Mouse (Mus musculus) limb, embryonic 15.5 days (tissue): ENCODE measurements at regions not wholly inside any gene's neighbourhood (a gene's known extent, or its start where the extent isn't known, plus 50 kb on each side); places are given as distances from the start of the nearest gene placed in this dataset.

ENCODE experiments used
- ATAC-seq: fragments of 200-750 bp; cut with Nextera tagmentation; 2 replicates; pipeline ENCODE4 v1.8.0; 2017; ENCODE audit warnings: low read depth, moderate TSS enrichment; ENCODE audit not compliant: insufficient number of reproducible peaks, low FRiP score, low TSS enrichment
- H3K27ac ChIP-seq: fragments of 300-500 bp; sonication (generic); 2 replicates; pipeline ENCODE4 v1.5.1; 2015; ENCODE audit warnings: moderate library complexity, mild to moderate bottlenecking, inconsistent platforms
- H3K27me3 ChIP-seq: fragments of 300-500 bp; sonication (generic); 2 replicates; pipeline ENCODE4 v1.6.1; 2015; ENCODE audit warnings: inconsistent platforms
- H3K36me3 ChIP-seq: fragments of 300-500 bp; sonication (generic); 2 replicates; pipeline ENCODE4 v1.6.1; 2015; ENCODE audit warnings: inconsistent platforms
- H3K4me1 ChIP-seq: fragments of 300-500 bp; sonication (generic); 2 replicates; pipeline ENCODE4 v1.6.1; 2015; ENCODE audit warnings: inconsistent platforms
- H3K4me2 ChIP-seq: fragments of 300-500 bp; sonication (generic); 2 replicates; pipeline ENCODE4 v1.6.1; 2015; ENCODE audit warnings: mild to moderate bottlenecking, inconsistent platforms
- H3K4me3 ChIP-seq: fragments of 300-500 bp; sonication (generic); 2 replicates; pipeline ENCODE4 v1.5.1; 2015; ENCODE audit warnings: mild to moderate bottlenecking, inconsistent platforms
- H3K9ac ChIP-seq: fragments of 300-500 bp; sonication (generic); 2 replicates; pipeline ENCODE4 v1.6.1; 2015; ENCODE audit warnings: inconsistent platforms
- H3K9me3 ChIP-seq: fragments of 300-500 bp; sonication (generic); 2 replicates; pipeline ENCODE4 v1.6.1; 2016; ENCODE audit warnings: inconsistent platforms
- WGBS: fragments of 180-500 bp; shearing (Covaris S2); methylation state at CpG from one replicate; pipeline ENCODE4 v1.1.7; 2015; 5-methylcytosine and 5-hydroxymethylcytosine counted together

- peak; percentile 48; the same call in 1 of the 2 replicates for ATAC-seq
- Histone ChIP-seq H3K27ac (no peak overlapping the region), H3K4me1 (peaks cover 8% of the 10 kb centered on the region; the same call in 1 of the 2 replicates), H3K36me3 (no peaks in the 10 kb centered on the region), H3K9me3 (no peaks in the 10 kb centered on the region), H3K4me3 (no peak overlapping the region), H3K27me3 (peaks cover 3% of the 10 kb centered on the region; the same call in 1 of the 2 replicates), H3K9ac (no peak overlapping the region), H3K4me2 (no peak overlapping the region)
- 76% methylated on average over 6 of the region's 6 CpGs for WGBS
These were observed 52.3 kb downstream of the Rplp1 start for GRCm38 (mm10) chr9:61862071-61862480.

- Histone ChIP-seq H3K4me3 (no peak overlapping the region), H3K36me3 (no peaks in the 10 kb centered on the region), H3K27ac (no peak overlapping the region), H3K9me3 (no peaks in the 10 kb centered on the region), H3K27me3 (peaks cover 3% of the 10 kb centered on the region; the same call in 1 of the 2 replicates), H3K4me1 (peaks cover 8% of the 10 kb centered on the region; the same call in 1 of the 2 replicates), H3K4me2 (no peak overlapping the region), H3K9ac (no peak overlapping the region)
- WGBS: 35% methylated on average over 2 of the region's 2 CpGs
- no peak for ATAC-seq
These were observed 54.2 kb downstream of the Rplp1 start for GRCm38 (mm10) chr9:61860147-61860546.

GRCm38 (mm10) chr9:61859438-61859837 is 54.9 kb downstream of the Rplp1 start:
- peaks cover 3% of the 10 kb centered on the region; the same call in 1 of the 2 replicates for H3K27me3 ChIP-seq
- H3K27ac ChIP-seq: no peak overlapping the region
- H3K9ac ChIP-seq: no peak overlapping the region
- H3K4me1 ChIP-seq: peaks cover 8% of the 10 kb centered on the region
- H3K4me3 ChIP-seq: no peak overlapping the region
- no peaks in the 10 kb centered on the region for H3K9me3 ChIP-seq
- no peak for ATAC-seq
- 13% methylated on average over 6 of the region's 6 CpGs for WGBS
- H3K36me3 ChIP-seq: no peaks in the 10 kb centered on the region
- no peak overlapping the region for H3K4me2 ChIP-seq

DNA sequence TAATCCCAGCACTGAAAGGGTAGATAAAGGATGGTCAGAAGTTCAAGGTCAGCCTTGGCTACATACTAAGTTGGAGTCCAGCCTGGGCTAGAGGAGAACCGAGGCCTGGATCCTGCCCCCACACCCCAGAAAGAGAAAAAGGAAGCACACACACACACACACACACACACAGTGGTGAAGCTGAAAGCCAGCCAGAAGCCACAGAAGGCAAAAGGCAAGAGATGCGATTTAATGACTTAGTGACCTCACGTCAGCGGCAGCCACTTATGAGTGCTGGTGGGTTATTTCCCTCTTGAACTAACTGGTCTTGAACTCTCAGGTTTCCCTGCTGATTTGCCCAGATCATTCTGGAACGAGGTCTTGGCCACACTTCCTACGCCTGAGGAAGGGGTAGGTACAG is 56.5 kb downstream of the Rplp1 start:
- H3K4me2 ChIP-seq: no peak overlapping the region
- H3K36me3 ChIP-seq: no peaks in the 10 kb centered on the region
- H3K27me3 ChIP-seq: peaks cover 3% of the 10 kb centered on the region; the same call in 1 of the 2 replicates
- H3K4me1 ChIP-seq: peaks cover 19% of the 10 kb centered on the region
- 64% methylated on average over 6 of the region's 6 CpGs for WGBS
- no peak overlapping the region for H3K9ac ChIP-seq
- H3K9me3 ChIP-seq: no peaks in the 10 kb centered on the region
- H3K4me3 ChIP-seq: no peak overlapping the region
- no peak overlapping the region for H3K27ac ChIP-seq
- ATAC-seq: no peak

DNA sequence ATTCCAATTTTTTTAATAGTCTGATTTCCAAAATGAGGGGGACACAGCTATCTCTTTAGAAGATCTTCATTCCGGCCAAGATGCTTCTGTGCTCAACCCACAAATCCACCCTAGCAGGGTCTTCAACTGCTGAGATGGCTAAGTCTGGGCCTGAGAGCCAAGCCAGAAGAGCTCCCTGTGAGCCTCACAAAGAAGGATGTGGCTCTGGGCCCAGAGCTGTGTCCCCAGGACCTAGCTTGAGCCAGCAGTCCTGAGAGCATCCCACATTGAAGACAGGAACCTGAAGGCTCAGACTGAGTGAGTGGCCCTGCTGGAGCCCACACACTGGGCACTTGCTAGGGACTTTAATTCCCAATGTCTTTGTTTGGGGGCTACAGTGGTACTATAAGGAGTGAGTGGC is 57.7 kb downstream of the Rplp1 start:
- no peak overlapping the region for H3K4me3 ChIP-seq
- H3K4me1 ChIP-seq: peaks cover 19% of the 10 kb centered on the region
- H3K4me2 ChIP-seq: no peak overlapping the region
- no peak overlapping the region for H3K9ac ChIP-seq
- WGBS: 85% methylated on average over 1 of the region's 1 CpGs
- no peak overlapping the region for H3K27ac ChIP-seq
- no peak for ATAC-seq
- no peaks in the 10 kb centered on the region for H3K9me3 ChIP-seq
- peaks cover 3% of the 10 kb centered on the region; the same call in 1 of the 2 replicates for H3K27me3 ChIP-seq
- no peaks in the 10 kb centered on the region for H3K36me3 ChIP-seq

DNA sequence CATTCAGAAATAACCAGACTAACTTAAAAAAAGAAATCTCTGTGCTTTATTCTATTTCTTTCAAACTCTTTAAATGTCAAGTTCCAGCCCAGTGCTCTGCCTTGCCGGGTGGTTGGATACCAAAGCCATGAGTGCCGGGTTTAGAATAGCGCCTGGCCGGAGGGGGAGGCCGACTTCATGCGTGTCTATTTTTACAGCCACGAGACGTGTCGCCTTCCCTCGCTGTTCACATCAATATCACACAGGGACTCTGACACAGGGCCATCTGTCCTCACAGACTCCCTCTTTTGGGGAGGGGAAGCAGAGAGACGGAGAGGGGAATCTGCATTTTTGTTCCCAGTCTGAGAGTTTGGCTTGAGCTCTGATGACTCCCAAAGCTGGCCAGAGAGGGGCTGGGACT is 58.7 kb downstream of the Rplp1 start:
- Histone ChIP-seq H3K27ac (no peak overlapping the region), H3K4me1 (peaks cover 19% of the 10 kb centered on the region), H3K4me3 (no peak overlapping the region), H3K36me3 (no peaks in the 10 kb centered on the region), H3K9me3 (no peaks in the 10 kb centered on the region), H3K27me3 (no peaks in the 10 kb centered on the region; the same call in 1 of the 2 replicates), H3K9ac (no peak overlapping the region), H3K4me2 (no peak overlapping the region)
- 73% methylated on average over 11 of the region's 11 CpGs for WGBS
- no peak for ATAC-seq

- H3K9ac ChIP-seq: no peak overlapping the region
- no peaks in the 10 kb centered on the region for H3K9me3 ChIP-seq
- no peak overlapping the region for H3K4me2 ChIP-seq
- peaks cover 11% of the 10 kb centered on the region for H3K4me1 ChIP-seq
- no peak overlapping the region for H3K27ac ChIP-seq
- no peaks in the 10 kb centered on the region for H3K36me3 ChIP-seq
- 57% methylated on average over 4 of the region's 4 CpGs for WGBS
- H3K27me3 ChIP-seq: no peaks in the 10 kb centered on the region; the same call in 1 of the 2 replicates
- no peak overlapping the region for H3K4me3 ChIP-seq
- no peak for ATAC-seq
These were observed 60.5 kb downstream of the Rplp1 start for GRCm38 (mm10) chr9:61853841-61854240.

- Histone ChIP-seq H3K4me3 (no peak overlapping the region), H3K9ac (no peak overlapping the region), H3K4me1 (peaks cover 11% of the 10 kb centered on the region), H3K27ac (no peak overlapping the region), H3K9me3 (no peaks in the 10 kb centered on the region), H3K27me3 (no peaks in the 10 kb centered on the region), H3K36me3 (no peaks in the 10 kb centered on the region), H3K4me2 (no peak overlapping the region)
- 96% methylated on average over 3 of the region's 3 CpGs for WGBS
- no peak for ATAC-seq
These were observed 63.0 kb downstream of the Rplp1 start for GRCm38 (mm10) chr9:61851331-61851730.

GRCm38 (mm10) chr9:61848401-61848800 is 65.9 kb downstream of the Rplp1 start:
- H3K27me3 ChIP-seq: no peaks in the 10 kb centered on the region
- no peak overlapping the region for H3K4me3 ChIP-seq
- no peak for ATAC-seq
- H3K36me3 ChIP-seq: no peaks in the 10 kb centered on the region
- 64% methylated on average over 2 of the region's 2 CpGs for WGBS
- peaks cover 2% of the 10 kb centered on the region; the same call in 1 of the 2 replicates for H3K4me1 ChIP-seq
- no peak overlapping the region for H3K9ac ChIP-seq
- H3K27ac ChIP-seq: no peak overlapping the region
- no peak overlapping the region for H3K4me2 ChIP-seq
- H3K9me3 ChIP-seq: no peaks in the 10 kb centered on the region

DNA sequence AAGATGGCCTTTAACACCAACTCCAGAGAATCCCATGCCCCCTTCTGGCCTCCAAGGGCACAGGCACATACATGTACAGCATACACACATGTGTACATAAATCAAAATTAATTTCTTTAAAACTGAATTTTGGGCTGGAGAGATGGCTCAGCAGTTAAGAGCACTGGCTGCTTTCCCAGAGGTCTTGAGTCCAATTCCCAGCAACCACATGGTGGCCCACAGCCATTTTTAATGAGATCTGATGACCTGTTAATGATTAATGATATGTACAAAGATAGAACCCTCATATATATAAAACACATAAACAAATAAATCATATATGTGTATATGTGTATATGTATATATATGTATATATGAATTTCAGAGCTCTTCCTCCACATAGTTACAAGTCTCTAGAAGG is 66.8 kb downstream of the Rplp1 start:
- H3K4me2 ChIP-seq: no peak overlapping the region
- H3K9me3 ChIP-seq: no peaks in the 10 kb centered on the region
- no peaks in the 10 kb centered on the region for H3K36me3 ChIP-seq
- no peaks in the 10 kb centered on the region for H3K27me3 ChIP-seq
- no peak overlapping the region for H3K4me3 ChIP-seq
- no peaks in the 10 kb centered on the region for H3K4me1 ChIP-seq
- H3K9ac ChIP-seq: no peak overlapping the region
- H3K27ac ChIP-seq: no peak overlapping the region
- ATAC-seq: no peak

DNA sequence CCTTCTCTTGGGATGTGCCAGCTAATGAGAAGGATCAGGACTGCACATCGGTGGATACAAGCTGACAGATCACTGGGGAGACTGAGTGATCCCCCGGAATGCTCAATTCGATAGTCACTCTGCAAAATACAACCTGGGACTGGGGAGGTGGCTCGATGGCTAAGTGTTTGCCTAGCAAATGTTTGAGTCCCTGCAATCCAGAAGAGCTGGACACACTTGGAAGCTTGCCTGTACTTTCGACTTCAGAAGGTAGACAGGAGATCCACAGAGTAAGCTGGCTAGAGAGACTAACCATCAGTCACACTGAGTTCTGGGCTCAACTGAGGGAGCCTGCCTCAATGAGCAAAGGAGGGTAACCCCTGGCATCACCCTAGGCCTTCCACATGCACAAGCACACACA is 69.7 kb downstream of the Rplp1 start:
- H3K4me2 ChIP-seq: no peak overlapping the region
- no peaks in the 10 kb centered on the region for H3K9me3 ChIP-seq
- H3K9ac ChIP-seq: no peak overlapping the region
- no peak overlapping the region for H3K27ac ChIP-seq
- peaks cover 5% of the 10 kb centered on the region; the same call in 1 of the 2 replicates for H3K4me1 ChIP-seq
- WGBS: 80% methylated on average over 5 of the region's 5 CpGs
- H3K4me3 ChIP-seq: no peak overlapping the region
- no peaks in the 10 kb centered on the region for H3K27me3 ChIP-seq
- no peaks in the 10 kb centered on the region for H3K36me3 ChIP-seq
- no peak for ATAC-seq

DNA sequence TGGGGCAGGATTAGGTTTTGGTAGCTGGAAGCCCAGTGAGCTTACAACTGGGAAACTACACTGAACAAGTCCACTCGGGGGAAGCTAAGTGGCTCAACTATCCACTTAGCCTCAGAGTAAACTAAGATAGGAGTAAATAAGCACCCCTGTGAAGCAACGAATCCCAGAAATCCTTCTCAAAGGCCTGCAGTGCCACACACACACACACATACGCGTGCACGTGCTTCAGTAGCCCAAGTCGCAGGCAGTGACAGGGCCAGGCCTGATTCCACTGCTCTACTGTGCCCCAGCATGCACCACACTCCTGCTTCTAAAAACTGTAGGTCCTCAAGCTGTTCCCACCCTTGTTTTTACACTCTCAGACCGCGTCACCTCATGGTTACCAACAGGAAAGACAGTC is 70.2 kb downstream of the Rplp1 start:
- H3K4me3 ChIP-seq: no peak overlapping the region
- H3K9ac ChIP-seq: no peak overlapping the region
- no peak for ATAC-seq
- no peaks in the 10 kb centered on the region for H3K9me3 ChIP-seq
- 75% methylated on average over 8 of the region's 8 CpGs for WGBS
- H3K4me1 ChIP-seq: peaks cover 5% of the 10 kb centered on the region; the same call in 1 of the 2 replicates
- no peak overlapping the region for H3K4me2 ChIP-seq
- H3K27ac ChIP-seq: no peak overlapping the region
- no peaks in the 10 kb centered on the region for H3K36me3 ChIP-seq
- H3K27me3 ChIP-seq: no peaks in the 10 kb centered on the region

- ATAC-seq: no peak
- Histone ChIP-seq H3K9ac (no peak overlapping the region), H3K9me3 (no peaks in the 10 kb centered on the region), H3K27ac (no peak overlapping the region), H3K4me2 (no peak overlapping the region), H3K4me1 (peaks cover 5% of the 10 kb centered on the region; the same call in 1 of the 2 replicates), H3K27me3 (no peaks in the 10 kb centered on the region), H3K4me3 (no peak overlapping the region), H3K36me3 (no peaks in the 10 kb centered on the region)
- WGBS: 90% methylated on average over 8 of the region's 8 CpGs
These were observed 70.8 kb downstream of the Rplp1 start for GRCm38 (mm10) chr9:61843513-61843912.
